In genomic region chr5:36885595-36885994, GRCm38 (mm10) we compare ENCODE assay signal across 18 mouse cellular contexts. TPM values are rescaled to one million over a fixed set of nuclear protein-coding genes. Genes with fewer than 3 reads are reported as not detected.
"Had no signal": no experiment of that assay in that cellular context is flagged by ENCODE, and none has a peak within 500 bp of the region (broad histone marks: within the 10 kb centered on the region; RNA-seq: fewer than 3 reads in every experiment).

No protein-coding gene starts in this region.

- H3K27ac ChIP-seq: kidney, postnatal 0 days; limb, embryonic 10.5 days; limb, embryonic 13.5 days; liver, embryonic 13.5 days; midbrain, embryonic 12.5 days; midbrain, embryonic 15.5 days had no signal

- DNase-seq: kidney, adult 2 months; kidney, postnatal 36 days; layer of hippocampus, postnatal 36 days; liver; liver, embryonic 13.5 days; lung, adult 2 months; lung, postnatal 14 days; lung, postnatal 4 days; thymus, adult 18-20 months; thymus, postnatal 36 days had no signal

- ATAC-seq: intestine, postnatal 0 days; midbrain, embryonic 15.5 days had no signal

- H3K9me3 ChIP-seq: limb, embryonic 10.5 days; limb, embryonic 13.5 days; liver, embryonic 13.5 days; midbrain, embryonic 12.5 days; midbrain, embryonic 15.5 days; neural tube, embryonic 13.5 days had no signal

- H3K4me1 ChIP-seq: liver, embryonic 13.5 days had no signal

- H3K4me3 ChIP-seq: limb, embryonic 10.5 days; limb, embryonic 13.5 days; liver, embryonic 13.5 days; midbrain, embryonic 12.5 days; midbrain, embryonic 15.5 days; neural tube, embryonic 13.5 days had no signal

- H3K27me3 ChIP-seq: liver, embryonic 13.5 days; midbrain, embryonic 12.5 days; midbrain, embryonic 15.5 days; neural tube, embryonic 13.5 days had no signal

- H3K9ac ChIP-seq: limb, embryonic 13.5 days; liver, embryonic 13.5 days; midbrain, embryonic 12.5 days; midbrain, embryonic 15.5 days; neural tube, embryonic 13.5 days had no signal

- H3K36me3 ChIP-seq: limb, embryonic 10.5 days; limb, embryonic 13.5 days; liver, embryonic 13.5 days; midbrain, embryonic 12.5 days; midbrain, embryonic 15.5 days; neural tube, embryonic 13.5 days had no signal

- H3K4me2 ChIP-seq: limb, embryonic 13.5 days; liver, embryonic 13.5 days; midbrain, embryonic 12.5 days; midbrain, embryonic 15.5 days; neural tube, embryonic 13.5 days had no signal

RNA-seq across cellular contexts. Expression of gene Ppp2r2c, which starts 17.3 kb away (rescaled TPM):
- polyA plus RNA-seq: kidney, embryonic 14.5 days had no signal
